Mouse (Mus musculus): ENCODE results near the gene Gm5269. TPM values are rescaled to one million over a fixed set of nuclear protein-coding genes. Genes with fewer than 3 reads are reported as not detected.

The Gm5269 gene
- not detected for polyA plus RNA-seq (2017; shearing (Covaris generic))

DNA sequence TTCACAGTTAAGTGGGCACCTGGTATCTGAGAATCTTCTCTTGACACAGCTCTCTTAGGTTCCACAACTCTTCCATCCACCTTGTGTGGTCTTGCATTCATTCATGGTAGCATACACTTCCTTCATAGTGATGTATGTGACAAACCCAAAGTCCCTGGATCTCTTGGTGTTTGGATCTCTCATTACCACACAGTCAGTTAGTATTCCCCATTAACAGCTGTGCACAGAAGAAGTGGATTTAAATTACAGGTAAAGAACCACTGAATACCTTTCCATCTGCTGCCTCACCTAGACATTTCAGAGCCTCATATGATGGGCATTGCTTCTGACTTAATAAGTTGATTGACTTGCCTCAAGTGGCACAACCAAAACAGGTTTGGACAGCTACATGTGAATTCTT is at the start of gene Gm5269:
Gene Gm5269 (minus strand): TSS at position 101 of the 400 bp plus-strand sequence.

DNA sequence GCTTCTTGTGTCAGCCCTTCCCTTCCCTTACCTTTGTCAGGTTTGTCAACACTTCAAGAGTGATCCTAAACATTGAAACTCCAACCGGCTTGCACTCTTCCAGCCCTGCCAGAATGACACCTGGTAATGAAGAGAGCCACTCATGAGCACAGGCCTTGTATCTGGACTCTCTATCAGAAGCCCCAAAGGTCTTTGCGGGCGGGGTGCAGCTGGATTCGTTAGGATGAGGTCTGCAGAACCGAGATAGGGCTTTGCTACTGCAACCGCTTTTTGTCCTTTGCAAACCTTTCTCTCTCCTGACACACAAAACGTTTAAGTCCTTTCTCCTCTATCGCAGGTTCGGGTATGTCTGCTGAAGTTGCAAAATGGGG is 36.3 kb upstream of the Gm5269 start, which contains the start of gene Slc40a1:
Gene Slc40a1 (minus strand): TSS at position 131 of the 371 bp plus-strand sequence.

Other genes with a start within 250 kb of the Gm5269 start
- 55.4 TPM for gene Wdr75, start 95.1 kb downstream of the Gm5269 start, polyA plus RNA-seq (2017; shearing (Covaris generic))
- gene Slc40a1, start 36.2 kb upstream of the Gm5269 start, polyA plus RNA-seq (2017; shearing (Covaris generic)) = 28.4 TPM
- gene Dnah7b, start 176.0 kb upstream of the Gm5269 start, polyA plus RNA-seq (2017; shearing (Covaris generic)) = 10.2 TPM

All from inflammation-experienced regulatory T-cells, adult 16 weeks (primary cell).